8 mouse cellular contexts compared by ENCODE assay signal in the genomic region with DNA sequence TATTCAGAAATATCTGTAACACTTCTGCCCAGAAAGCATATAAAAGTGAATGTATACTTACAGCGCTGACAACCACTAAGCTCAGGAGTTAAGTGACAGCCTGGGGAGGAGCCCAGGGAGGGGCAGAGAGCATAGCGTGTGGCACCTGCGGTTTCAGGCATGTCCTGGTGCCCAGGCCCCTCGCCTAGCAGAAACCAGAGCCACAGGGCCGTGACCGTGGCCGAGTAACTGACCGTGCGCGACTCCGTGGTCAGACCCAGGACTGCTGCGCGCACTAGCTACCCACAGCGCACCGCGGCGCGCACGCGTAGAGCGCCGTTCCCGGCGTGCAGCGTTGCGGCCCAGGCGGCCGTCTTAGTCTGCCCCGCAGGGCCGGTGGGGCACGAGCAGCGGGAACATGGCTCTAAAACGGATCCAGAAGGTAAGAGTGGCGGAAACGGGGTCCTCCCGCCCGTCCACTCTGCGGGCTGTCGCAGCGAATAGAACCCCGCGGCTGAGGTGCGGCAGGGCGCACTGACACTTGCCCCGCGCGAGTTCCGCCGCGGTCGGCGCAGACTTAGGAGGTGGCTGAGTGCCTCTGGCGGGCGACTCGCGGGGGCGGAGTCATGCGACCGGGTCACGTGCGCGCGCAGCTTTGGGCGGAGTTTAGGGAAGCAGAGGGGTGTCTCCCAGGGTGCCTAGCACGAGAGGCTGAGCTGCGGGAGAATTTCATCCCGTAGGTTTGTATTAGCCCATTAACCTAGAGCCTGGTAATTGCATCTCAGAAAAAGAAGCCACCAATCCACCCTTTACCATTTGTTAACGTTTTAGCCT. TPM values are rescaled to one million over a fixed set of nuclear protein-coding genes. Genes with fewer than 3 reads are reported as not detected.
DNase-seq lines count a peak whose midpoint lies in the region; ATAC-seq and TF ChIP-seq lines count a peak whose summit lies in the region.

A gene (minus strand): TSS at position 557 of the 813 bp plus-strand sequence.

- peak within 1 kb of the TSS; percentile 87 for H3K9ac ChIP-seq in forebrain, embryonic 16.5 days (replicated peaks; ENCODE audit: low read depth, low read length)
- H3K9ac ChIP-seq in lung, embryonic 14.5 days = peak within 1 kb of the TSS; percentile 89

- peak; percentile 99 for TF ChIP-seq POLR2A in olfactory bulb, adult 2 months (IDR thresholded peaks at IDR 0.05; ENCODE audit: insufficient read depth, low read depth, low read length)
- peak; percentile 99 for TF ChIP-seq POLR2A in thymus, adult 2 months (IDR thresholded peaks at IDR 0.05; ENCODE audit: control insufficient read depth, extremely low read depth, insufficient read depth, low read length, poor library complexity)

- TF ChIP-seq CTCF in G1E (IDR thresholded peaks at IDR 0.05; ENCODE audit: low read depth, low read length) = no peak
- peak; percentile 37 for TF ChIP-seq CTCF in layer of hippocampus, adult 2 months (conservative IDR thresholded peaks at IDR 0.05)
- TF ChIP-seq CTCF in lung, embryonic 14.5 days (IDR thresholded peaks at IDR 0.05; ENCODE audit: low read depth) = peak; percentile 18; the same call in 1 of the 2 replicates
- TF ChIP-seq CTCF in olfactory bulb, adult 2 months (IDR thresholded peaks at IDR 0.05; ENCODE audit: insufficient read depth, low read depth, low read length) = no peak
- 0 out of 2 replicates have a peak, but pooled peaks have one; percentile 15 for TF ChIP-seq CTCF in thymus, adult 2 months (IDR thresholded peaks at IDR 0.05; ENCODE audit: borderline replicate concordance, control insufficient read depth, extremely low read depth, insufficient read depth, low read length, poor library complexity)

- H3K36me3 ChIP-seq in G1E (replicated peaks) = peaks cover 30% of the 10 kb centered on the region
- no peaks in the 10 kb centered on the region for H3K36me3 ChIP-seq in forebrain, embryonic 16.5 days (ENCODE audit: control insufficient read depth, insufficient read depth)
- peaks cover 8% of the 10 kb centered on the region; the same call in 1 of the 2 replicates for H3K36me3 ChIP-seq in lung, embryonic 14.5 days (ENCODE audit: insufficient read depth)
- H3K36me3 ChIP-seq in thymus, adult 2 months (ENCODE audit: control insufficient read depth, insufficient read depth, low read length) = no peaks in the 10 kb centered on the region

- WGBS in forebrain, embryonic 16.5 days = under 1% methylated on average over 68 of the region's 68 CpGs
- under 1% methylated on average over 68 of the region's 68 CpGs for WGBS in lung, embryonic 14.5 days
- under 1% methylated on average over 68 of the region's 68 CpGs for WGBS in olfactory bulb, adult 2 months
- under 1% methylated on average over 68 of the region's 68 CpGs for WGBS in thymus, adult 2 months

- DNase-seq in G1E (ENCODE audit: low spot score) = peak; percentile 98
- DNase-seq in cerebellum, adult 18-20 months = peak; percentile 94 to 95
- peak; percentile 96 to 98 for DNase-seq in heart, postnatal 36 days
- peak; percentile 92 to 93 for DNase-seq in layer of hippocampus, adult 2 months (ENCODE audit: low spot score in 2 of 2)
- DNase-seq in lung, embryonic 14.5 days = peak; percentile 98
- peak; percentile 95 for DNase-seq in thymus, adult 2 months

- H3K9me3 ChIP-seq in G1E (replicated peaks) = no peaks in the 10 kb centered on the region
- H3K9me3 ChIP-seq in forebrain, embryonic 16.5 days (ENCODE audit: control insufficient read depth, low read length) = no peaks in the 10 kb centered on the region
- no peaks in the 10 kb centered on the region for H3K9me3 ChIP-seq in lung, embryonic 14.5 days (ENCODE audit: low read depth, low read length)

- peak within 1 kb of the TSS; percentile 95 for H3K27ac ChIP-seq in forebrain, embryonic 16.5 days (ENCODE audit: low read length)
- H3K27ac ChIP-seq in layer of hippocampus, adult 2 months = peak within 1 kb of the TSS; percentile 98
- H3K27ac ChIP-seq in lung, embryonic 14.5 days (ENCODE audit: low read depth) = peak within 1 kb of the TSS; percentile 94
- H3K27ac ChIP-seq in olfactory bulb, adult 2 months (ENCODE audit: insufficient read depth, low read depth, low read length) = peak within 1 kb of the TSS; percentile 96
- H3K27ac ChIP-seq in thymus, adult 2 months (ENCODE audit: control insufficient read depth, insufficient read depth, low read length) = peak within 1 kb of the TSS; percentile 55

- peaks cover 20% of the 10 kb centered on the region for H3K4me1 ChIP-seq in G1E (ENCODE audit: insufficient read depth, low read depth, low read length)
- peaks cover 9% of the 10 kb centered on the region for H3K4me1 ChIP-seq in forebrain, embryonic 16.5 days (replicated peaks; ENCODE audit: control insufficient read depth, insufficient read depth, low read length)
- no peaks in the 10 kb centered on the region for H3K4me1 ChIP-seq in lung, embryonic 14.5 days (ENCODE audit: insufficient read depth)
- H3K4me1 ChIP-seq in olfactory bulb, adult 2 months (ENCODE audit: control insufficient read depth, insufficient read depth, low read length) = 0 out of 2 replicates have a peak, but pooled peaks cover 2% of the 10 kb centered on the region
- H3K4me1 ChIP-seq in thymus, adult 2 months (replicated peaks; ENCODE audit: control insufficient read depth, insufficient read depth, low read length) = no peaks in the 10 kb centered on the region; the same call in 1 of the 2 replicates

- peak within 1 kb of the TSS; percentile 82 for H3K4me3 ChIP-seq in G1E (ENCODE audit: low read depth, low read length)
- peak within 1 kb of the TSS; percentile 78 for H3K4me3 ChIP-seq in forebrain, embryonic 16.5 days (replicated peaks; ENCODE audit: low read length)
- peak within 1 kb of the TSS; percentile 92 for H3K4me3 ChIP-seq in layer of hippocampus, adult 2 months
- peak within 1 kb of the TSS; percentile 79 for H3K4me3 ChIP-seq in lung, embryonic 14.5 days (ENCODE audit: low read depth, low read length)
- peak within 1 kb of the TSS; percentile 98 for H3K4me3 ChIP-seq in olfactory bulb, adult 2 months (ENCODE audit: insufficient read depth, low read depth, low read length)
- peak within 1 kb of the TSS; percentile 60 for H3K4me3 ChIP-seq in thymus, adult 2 months (ENCODE audit: control insufficient read depth, insufficient read depth, low read length)

- peak; percentile 54 for ATAC-seq in G1E (ENCODE audit: extremely low read depth, insufficient number of reproducible peaks, low FRiP score, poor library complexity, severe bottlenecking)
- ATAC-seq in forebrain, embryonic 16.5 days = peak; percentile 98
- peak; percentile 99 for ATAC-seq in lung, embryonic 14.5 days (ENCODE audit: insufficient read depth)

- peak within 1 kb of the TSS; percentile 69 for H3K4me2 ChIP-seq in forebrain, embryonic 16.5 days (ENCODE audit: low read length)
- peak within 1 kb of the TSS; percentile 70 for H3K4me2 ChIP-seq in lung, embryonic 14.5 days

- no peaks in the 10 kb centered on the region for H3K27me3 ChIP-seq in G1E (ENCODE audit: insufficient read depth, low read length)
- no peaks in the 10 kb centered on the region for H3K27me3 ChIP-seq in forebrain, embryonic 16.5 days (replicated peaks; ENCODE audit: control insufficient read depth, insufficient read depth, low read length)
- H3K27me3 ChIP-seq in lung, embryonic 14.5 days (ENCODE audit: insufficient read depth, low read length) = no peaks in the 10 kb centered on the region
- no peaks in the 10 kb centered on the region for H3K27me3 ChIP-seq in thymus, adult 2 months (ENCODE audit: control insufficient read depth, insufficient read depth, low read length)

- intact Hi-C loops in heart, postnatal 36 days (cut with DNase I) = loop anchor here (1.0 to 2.0 kb wide), 2 partner anchors 22 to 55 kb away; no protein-coding TSS in a partner anchor

RNA-seq across cellular contexts. Expression of the gene that starts here (rescaled TPM):
- total RNA-seq in G1E (2014; fragmentation: Nextera tagmentation) (6.8 and 7.2 TPM in 2 replicates), G1E (2017) (7.9 and 8.2 TPM in 2 replicates)
- polyA plus RNA-seq in G1E (2012) = 8.7 and 8.9 TPM in 2 replicates
- polyA plus RNA-seq in forebrain, embryonic 16.5 days (2015; fragmentation: Nextera tagmentation; extraction: Ambion mirVana) = 35.2 TPM in 2 replicates
- 10 to 100 TPM; 57.1 to 59.1 TPM for total RNA-seq in heart, postnatal 36 days (2021)
- total RNA-seq in layer of hippocampus, adult 2 months (2021) = 10 to 100 TPM; 65.3 to 67.2 TPM
- polyA plus RNA-seq in lung, embryonic 14.5 days (2014; fragmentation: Nextera tagmentation; extraction: Ambion mirVana) = 18.3 and 20.1 TPM in 2 replicates
- not detected in 2 replicates for polyA plus RNA-seq in olfactory bulb, adult 2 months (2012; ENCODE audit: insufficient read depth, insufficient read length, low replicate concordance, missing spikeins)
- polyA plus RNA-seq in thymus, adult 2 months (2012; rRNA removed) = 22.2 and 22.4 TPM in 2 replicates

Comparison
In these comparisons a context has a peak if more than half of its experiments do, and no peak if none do; other contexts are left out.
1. Peak in every context shown above with its lines: DNase-seq, ATAC-seq, H3K4me3 ChIP-seq and H3K27ac ChIP-seq.
2. RNA of the gene that starts here (total RNA-seq): 65.3 to 67.2 TPM in layer of hippocampus, adult 2 months and 57.1 to 59.1 TPM in heart, postnatal 36 days; 6.8 to 8.2 TPM in G1E; every median in the first group is over 4 times any median in the second.
3. CTCF ChIP-seq: peak in layer of hippocampus, adult 2 months (single experiment), lung, embryonic 14.5 days (single experiment) and thymus, adult 2 months (single experiment); none in G1E (single experiment) and olfactory bulb, adult 2 months (single experiment).